Mouse (Mus musculus): ENCODE results near the gene Fam107b. TPM values are rescaled to one million over a fixed set of nuclear protein-coding genes. Genes with fewer than 3 reads are reported as not detected.
A peak's percentile ranks its signal among the peaks of the same experiment; 100 is the strongest.

Gene Fam107b
- polyA plus RNA-seq, 1 experiment from 2014 or later, result 42.2 TPM

DNA sequence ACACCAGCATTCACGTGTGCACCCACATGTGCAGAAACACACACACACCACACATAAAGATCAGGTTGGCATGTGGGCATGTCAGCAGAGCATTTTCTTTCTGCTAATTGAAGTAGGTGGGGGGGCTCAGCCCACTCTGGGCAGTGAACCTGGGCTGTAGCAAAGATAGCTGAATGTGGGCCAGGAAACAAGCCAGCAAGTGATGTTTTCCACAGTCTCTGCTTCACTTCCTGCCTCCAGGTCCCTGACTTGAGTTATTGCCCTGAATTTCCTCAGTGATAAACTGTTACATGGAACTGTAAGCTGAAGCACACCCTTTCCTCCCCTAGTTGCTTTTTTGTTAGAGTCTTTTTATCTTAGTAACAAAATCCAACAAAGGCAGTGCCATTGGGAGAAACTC lies 6.1 kb downstream of the Fam107b start:
- H3K36me3 ChIP-seq (ENCODE audit: control insufficient read depth, insufficient read depth, low read length), result no peaks in the 10 kb centered on the region
- WGBS, result 85% methylated on average over 1 of the region's 1 CpGs
- peaks cover 4% of the 10 kb centered on the region; the same call in 1 of the 2 replicates for H3K4me1 ChIP-seq (ENCODE audit: control insufficient read depth, insufficient read depth, low read length)
- no peak overlapping the region for H3K27ac ChIP-seq (ENCODE audit: low read length)
- H3K4me2 ChIP-seq (ENCODE audit: low read depth, low read length), result no peak overlapping the region
- H3K9ac ChIP-seq (ENCODE audit: low read length), result no peak overlapping the region
- H3K9me3 ChIP-seq (replicated peaks; ENCODE audit: control insufficient read depth, low read length), result no peaks in the 10 kb centered on the region
- no peak for ATAC-seq (ENCODE audit: insufficient read depth, low FRiP score)
- H3K4me3 ChIP-seq (replicated peaks; ENCODE audit: low read length), result no peak overlapping the region
- no peaks in the 10 kb centered on the region for H3K27me3 ChIP-seq (ENCODE audit: control insufficient read depth, insufficient read depth, low read length)

DNA sequence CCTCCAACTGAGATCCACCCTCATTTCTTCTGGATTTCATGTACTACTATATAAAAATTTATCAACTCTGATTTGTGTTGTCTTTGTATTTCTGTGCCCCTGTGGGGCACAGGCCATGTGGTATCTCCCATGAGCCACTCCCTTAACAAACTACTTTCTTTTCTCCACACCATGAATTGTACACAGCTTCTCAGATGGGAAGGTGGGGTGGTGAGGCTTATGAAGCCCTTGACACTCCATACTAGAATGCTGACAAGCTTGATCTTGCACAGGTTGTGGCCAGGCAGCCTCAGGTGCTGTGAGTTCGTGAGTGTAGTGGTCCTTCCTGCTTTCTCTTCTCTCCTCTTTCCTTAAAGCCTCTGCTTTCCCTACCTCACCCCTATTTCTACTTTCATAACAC lies 6.9 kb downstream of the Fam107b start:
- Histone ChIP-seq H3K9me3 (replicated peaks; ENCODE audit: control insufficient read depth, low read length) (no peaks in the 10 kb centered on the region), H3K4me2 (ENCODE audit: low read depth, low read length) (no peak overlapping the region), H3K4me3 (replicated peaks; ENCODE audit: low read length) (no peak overlapping the region), H3K36me3 (ENCODE audit: control insufficient read depth, insufficient read depth, low read length) (no peaks in the 10 kb centered on the region), H3K27ac (ENCODE audit: low read length) (peak overlapping the region; percentile 42; the same call in 1 of the 2 replicates), H3K4me1 (ENCODE audit: control insufficient read depth, insufficient read depth, low read length) (peaks cover 4% of the 10 kb centered on the region; the same call in 1 of the 2 replicates), H3K27me3 (ENCODE audit: control insufficient read depth, insufficient read depth, low read length) (no peaks in the 10 kb centered on the region), H3K9ac (ENCODE audit: low read length) (no peak overlapping the region)
- ATAC-seq (ENCODE audit: insufficient read depth, low FRiP score), result peak; percentile 58; the same call in 1 of the 2 replicates
- 36% methylated on average over 1 of the region's 1 CpGs for WGBS

DNA sequence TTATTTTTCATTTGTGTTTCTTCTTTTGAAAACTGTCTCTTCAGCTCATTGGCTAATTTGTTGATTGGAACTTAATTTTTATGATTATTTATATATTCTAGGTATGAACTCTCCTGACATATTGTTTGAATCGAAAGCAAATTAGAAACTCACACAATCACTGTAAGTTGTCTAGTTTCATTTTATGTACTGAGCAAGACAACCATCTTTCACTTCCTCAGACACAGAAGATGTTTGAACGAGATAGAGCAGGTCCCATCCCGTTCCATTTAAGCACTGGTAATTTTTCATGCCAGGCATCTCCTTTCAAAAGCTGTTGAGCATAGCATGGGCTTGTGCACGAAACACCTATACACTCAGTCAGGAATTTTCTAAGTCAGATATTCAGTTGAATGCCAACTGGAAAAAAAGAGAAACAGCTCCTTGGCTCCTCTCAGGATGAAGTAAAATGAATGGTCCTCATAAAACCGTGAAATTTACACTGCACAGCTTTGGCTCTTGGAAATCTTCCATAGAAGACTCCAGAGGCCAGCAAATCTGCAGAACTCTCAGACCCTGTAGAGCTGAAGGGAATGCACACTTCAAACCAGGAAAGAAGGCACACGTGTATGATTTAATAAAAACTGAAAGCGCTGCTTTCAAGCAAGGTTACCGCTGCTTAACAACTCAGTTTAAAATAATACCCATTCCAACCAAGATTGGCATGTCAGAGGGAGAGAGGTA lies 8.1 kb downstream of the Fam107b start:
- Histone ChIP-seq H3K9me3 (replicated peaks; ENCODE audit: control insufficient read depth, low read length) (no peaks in the 10 kb centered on the region), H3K4me3 (replicated peaks; ENCODE audit: low read length) (no peak overlapping the region), H3K27ac (ENCODE audit: low read length) (no peak overlapping the region), H3K9ac (ENCODE audit: low read length) (no peak overlapping the region), H3K27me3 (ENCODE audit: control insufficient read depth, insufficient read depth, low read length) (no peaks in the 10 kb centered on the region), H3K4me1 (ENCODE audit: control insufficient read depth, insufficient read depth, low read length) (peaks cover 4% of the 10 kb centered on the region; the same call in 1 of the 2 replicates), H3K4me2 (ENCODE audit: low read depth, low read length) (no peak overlapping the region), H3K36me3 (ENCODE audit: control insufficient read depth, insufficient read depth, low read length) (no peaks in the 10 kb centered on the region)
- no peak for ATAC-seq (ENCODE audit: insufficient read depth, low FRiP score)
- whole genome bisulfite sequencing, result 60% methylated on average over 8 of the region's 8 CpGs

DNA sequence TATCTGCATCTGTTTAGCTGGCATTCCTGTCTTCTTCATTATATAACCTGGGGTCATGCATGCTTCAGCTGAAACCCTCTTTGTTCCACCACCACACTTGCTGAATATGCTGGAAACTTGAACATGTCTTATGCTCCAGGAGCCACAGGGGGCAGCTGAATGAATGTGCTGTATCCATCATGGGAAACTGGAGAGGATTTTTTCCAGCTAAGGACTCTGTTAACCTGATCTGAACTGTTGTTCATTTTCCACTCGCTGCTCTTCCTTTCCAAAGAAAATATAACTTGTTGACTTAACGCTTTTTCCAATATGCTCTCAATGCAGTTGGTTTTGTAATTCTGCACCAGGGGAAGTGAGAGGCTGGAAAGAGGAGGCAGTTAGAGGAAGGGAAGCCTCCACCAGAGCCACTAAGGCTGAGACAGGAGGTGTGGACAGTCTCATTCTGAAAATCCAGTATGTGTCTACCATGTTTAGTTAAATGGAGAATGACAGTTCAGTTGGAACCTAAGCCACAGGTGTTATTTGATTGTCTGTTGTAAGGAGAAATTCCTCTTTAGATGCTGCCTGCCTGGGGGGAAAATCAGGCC lies 9.1 kb downstream of the Fam107b start:
- no peaks in the 10 kb centered on the region for H3K27me3 ChIP-seq (ENCODE audit: control insufficient read depth, insufficient read depth, low read length)
- WGBS, result 71% methylated on average over 2 of the region's 2 CpGs
- H3K36me3 ChIP-seq (ENCODE audit: control insufficient read depth, insufficient read depth, low read length), result no peaks in the 10 kb centered on the region
- H3K27ac ChIP-seq (ENCODE audit: low read length), result no peak overlapping the region
- no peaks in the 10 kb centered on the region for H3K9me3 ChIP-seq (replicated peaks; ENCODE audit: control insufficient read depth, low read length)
- no peak overlapping the region for H3K4me3 ChIP-seq (replicated peaks; ENCODE audit: low read length)
- no peak overlapping the region for H3K4me2 ChIP-seq (ENCODE audit: low read depth, low read length)
- peaks cover 4% of the 10 kb centered on the region; the same call in 1 of the 2 replicates for H3K4me1 ChIP-seq (ENCODE audit: control insufficient read depth, insufficient read depth, low read length)
- H3K9ac ChIP-seq (ENCODE audit: low read length), result no peak overlapping the region
- no peak for ATAC-seq (ENCODE audit: insufficient read depth, low FRiP score)

DNA sequence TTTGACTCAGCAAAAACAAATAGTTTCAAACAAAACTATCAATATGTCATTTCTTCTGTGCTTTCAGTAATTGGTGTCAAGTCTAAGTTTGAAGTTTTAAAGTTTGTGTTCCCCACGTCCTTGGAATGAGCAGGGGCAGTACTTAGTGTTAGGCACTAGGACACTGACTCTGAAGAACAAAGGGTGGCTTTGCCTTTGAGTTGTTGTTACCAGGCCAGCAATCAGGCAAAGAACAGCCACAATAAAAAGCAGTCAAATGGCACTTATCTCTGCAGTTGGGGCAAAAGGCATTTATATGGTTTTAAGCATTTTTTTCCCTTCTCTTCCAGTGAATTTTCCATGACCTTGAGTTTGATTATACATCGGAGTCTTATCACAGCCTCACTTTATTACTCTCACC lies 12.5 kb downstream of the Fam107b start:
- 68% methylated on average over 2 of the region's 2 CpGs for WGBS
- H3K27ac ChIP-seq (ENCODE audit: low read length), result no peak overlapping the region
- H3K4me1 ChIP-seq (ENCODE audit: control insufficient read depth, insufficient read depth, low read length), result no peaks in the 10 kb centered on the region; the same call in 1 of the 2 replicates
- no peaks in the 10 kb centered on the region for H3K27me3 ChIP-seq (ENCODE audit: control insufficient read depth, insufficient read depth, low read length)
- no peak overlapping the region for H3K4me2 ChIP-seq (ENCODE audit: low read depth, low read length)
- H3K9ac ChIP-seq (ENCODE audit: low read length), result no peak overlapping the region
- no peak for ATAC-seq (ENCODE audit: insufficient read depth, low FRiP score)
- no peaks in the 10 kb centered on the region for H3K9me3 ChIP-seq (replicated peaks; ENCODE audit: control insufficient read depth, low read length)
- H3K36me3 ChIP-seq (ENCODE audit: control insufficient read depth, insufficient read depth, low read length), result no peaks in the 10 kb centered on the region
- H3K4me3 ChIP-seq (replicated peaks; ENCODE audit: low read length), result no peak overlapping the region

DNA sequence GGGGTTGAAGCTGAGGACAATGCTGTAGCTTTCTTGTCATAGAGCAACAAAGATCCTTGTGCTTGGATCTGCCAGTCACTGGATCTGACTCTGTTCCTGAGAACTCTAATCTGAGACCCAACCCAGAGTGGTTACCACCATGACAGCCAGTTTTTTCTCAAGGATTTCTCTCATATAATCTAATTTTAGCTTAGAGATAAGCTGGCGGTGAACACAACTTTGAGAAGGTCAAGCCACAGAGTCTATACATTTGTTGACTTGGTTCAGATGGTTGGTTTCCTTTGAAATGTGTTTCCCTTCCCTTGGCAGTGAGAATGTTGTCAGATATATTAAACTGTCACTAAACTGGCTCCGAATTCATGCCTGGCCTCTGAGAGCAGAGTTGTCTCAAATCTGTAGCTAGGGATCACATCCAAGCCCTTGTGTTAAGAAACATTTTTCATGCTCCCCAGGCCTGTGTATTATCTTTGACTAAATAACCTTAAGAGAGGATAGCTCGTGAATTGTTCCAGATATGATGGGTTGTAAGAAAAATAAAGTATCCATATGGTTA lies 15.0 kb downstream of the Fam107b start:
- Histone ChIP-seq H3K4me1 (ENCODE audit: control insufficient read depth, insufficient read depth, low read length) (no peaks in the 10 kb centered on the region), H3K27me3 (ENCODE audit: control insufficient read depth, insufficient read depth, low read length) (no peaks in the 10 kb centered on the region), H3K9ac (ENCODE audit: low read length) (no peak overlapping the region), H3K36me3 (ENCODE audit: control insufficient read depth, insufficient read depth, low read length) (no peaks in the 10 kb centered on the region), H3K27ac (ENCODE audit: low read length) (no peak overlapping the region), H3K4me2 (ENCODE audit: low read depth, low read length) (no peak overlapping the region), H3K9me3 (replicated peaks; ENCODE audit: control insufficient read depth, low read length) (no peaks in the 10 kb centered on the region), H3K4me3 (replicated peaks; ENCODE audit: low read length) (no peak overlapping the region)
- WGBS, result 60% methylated on average over 3 of the region's 3 CpGs
- no peak for ATAC-seq (ENCODE audit: insufficient read depth, low FRiP score)

DNA sequence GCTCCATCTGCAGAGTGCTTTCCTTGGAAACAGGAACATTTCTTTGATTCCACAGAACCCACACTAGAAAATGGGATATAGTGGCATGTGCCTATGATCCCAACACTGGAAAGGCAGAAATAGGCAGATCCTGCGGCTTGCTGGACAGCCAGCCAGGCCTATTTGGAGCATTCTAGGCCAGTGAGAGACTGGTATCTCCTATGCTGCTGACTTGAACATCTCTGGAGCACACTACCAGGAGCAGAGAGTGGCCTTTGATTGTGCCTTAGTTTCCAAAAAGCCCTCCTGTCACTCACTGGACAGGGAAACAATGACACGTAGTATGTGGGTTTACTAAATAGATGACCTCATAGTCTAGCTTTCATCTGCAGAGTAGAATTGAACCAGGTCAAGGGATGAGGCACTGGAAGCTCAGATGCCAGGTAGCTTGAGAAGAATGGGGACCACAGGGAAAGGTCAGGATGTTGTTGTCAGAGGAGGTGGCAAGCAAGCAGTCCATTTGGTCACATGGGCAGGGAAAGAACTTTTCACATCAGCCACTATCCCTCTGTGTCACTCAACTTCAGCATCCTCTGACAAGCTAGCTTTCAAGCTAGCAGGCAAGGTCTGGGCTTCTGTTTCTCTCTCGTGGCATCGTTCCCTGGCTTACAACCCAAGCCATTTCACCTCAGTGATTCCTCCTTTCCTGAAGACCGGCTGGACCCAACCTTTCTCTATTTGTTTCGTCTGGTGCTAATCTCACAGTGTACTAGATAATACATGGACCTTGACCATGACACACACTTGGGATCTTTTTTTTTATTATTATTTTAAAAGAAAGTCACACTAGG lies 20.0 kb downstream of the Fam107b start:
- WGBS, result 83% methylated on average over 6 of the region's 6 CpGs
- no peak overlapping the region for H3K27ac ChIP-seq (ENCODE audit: low read length)
- no peak overlapping the region for H3K4me2 ChIP-seq (ENCODE audit: low read depth, low read length)
- H3K4me1 ChIP-seq (ENCODE audit: control insufficient read depth, insufficient read depth, low read length), result no peaks in the 10 kb centered on the region
- H3K27me3 ChIP-seq (ENCODE audit: control insufficient read depth, insufficient read depth, low read length), result no peaks in the 10 kb centered on the region
- H3K9me3 ChIP-seq (replicated peaks; ENCODE audit: control insufficient read depth, low read length), result no peaks in the 10 kb centered on the region
- no peak overlapping the region for H3K4me3 ChIP-seq (replicated peaks; ENCODE audit: low read length)
- H3K36me3 ChIP-seq (ENCODE audit: control insufficient read depth, insufficient read depth, low read length), result no peaks in the 10 kb centered on the region
- no peak overlapping the region for H3K9ac ChIP-seq (ENCODE audit: low read length)
- no peak for ATAC-seq (ENCODE audit: insufficient read depth, low FRiP score)

DNA sequence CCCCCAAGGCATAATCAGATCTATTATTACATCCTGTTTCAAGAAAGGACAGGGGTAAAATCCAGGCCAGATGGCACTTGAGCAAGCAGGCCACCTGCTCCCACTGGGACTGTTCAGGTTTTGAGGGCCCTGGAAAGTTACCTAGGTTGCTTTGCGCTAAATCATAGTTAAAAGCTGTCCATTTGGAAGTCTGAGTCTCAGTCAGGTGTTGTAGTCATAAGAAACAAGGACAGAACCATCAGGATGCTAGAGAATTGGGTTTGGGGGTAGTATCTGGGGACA lies 20.6 kb downstream of the Fam107b start:
- no peak overlapping the region for H3K4me3 ChIP-seq (replicated peaks; ENCODE audit: low read length)
- no peak overlapping the region for H3K27ac ChIP-seq (ENCODE audit: low read length)
- H3K4me1 ChIP-seq (ENCODE audit: control insufficient read depth, insufficient read depth, low read length), result no peaks in the 10 kb centered on the region
- ATAC-seq (ENCODE audit: insufficient read depth, low FRiP score), result no peak
- H3K9ac ChIP-seq (ENCODE audit: low read length), result no peak overlapping the region
- H3K27me3 ChIP-seq (ENCODE audit: control insufficient read depth, insufficient read depth, low read length), result no peaks in the 10 kb centered on the region
- 79% methylated on average over 1 of the region's 1 CpGs for WGBS
- no peaks in the 10 kb centered on the region for H3K36me3 ChIP-seq (ENCODE audit: control insufficient read depth, insufficient read depth, low read length)
- H3K9me3 ChIP-seq (replicated peaks; ENCODE audit: control insufficient read depth, low read length), result no peaks in the 10 kb centered on the region
- H3K4me2 ChIP-seq (ENCODE audit: low read depth, low read length), result no peak overlapping the region

All from stomach, embryonic 16.5 days (tissue).